Mouse (Mus musculus) lung, adult 2 months (tissue): Measurements from ENCODE around the gene Susd1. TPM values are rescaled to one million over a fixed set of nuclear protein-coding genes. Genes with fewer than 3 reads are reported as not detected.

ENCODE experiments used
- DNase-seq: peaks from one replicate; pipeline ENCODE4 v3.0.0; 2022
- H3K4me1 ChIP-seq: fragments of 200-500 bp; 2 replicates; pipeline ENCODE4 v1.6.1; 2011; ENCODE audit warnings: low read length; ENCODE audit not compliant: control insufficient read depth, insufficient read depth
- H3K4me3 ChIP-seq: fragments of 200-500 bp; replicated peaks from 2 replicates; pipeline ENCODE3; 2011; ENCODE audit warnings: low read depth, mild to moderate bottlenecking, control low read depth, low read length; ENCODE audit errors: extremely low read depth
- CTCF ChIP-seq: fragments of 200-500 bp; IDR thresholded peaks from 2 replicates; pipeline ENCODE4 v1.5.1; 2011; ENCODE audit warnings: mild to moderate bottlenecking, low read length, control low read depth; ENCODE audit not compliant: insufficient read depth
- POLR2A ChIP-seq: fragments of 200-500 bp; IDR thresholded peaks from 2 replicates; pipeline ENCODE4 v1.6.1; 2011; ENCODE audit warnings: low read depth, mild to moderate bottlenecking, control low read depth, low read length, borderline replicate concordance; ENCODE audit errors: extremely low read depth
- WGBS: fragments of 180-500 bp; shearing (Covaris S2); methylation state at CpG from one replicate; pipeline ENCODE4 v1.1.7; 2018; 5-methylcytosine and 5-hydroxymethylcytosine counted together
- polyA plus RNA-seq: library from polyadenylated mRNA; depleted of rRNA; stranded (reverse); fragments of >200 nt; gene quantifications from 2 replicates; pipeline ENCODE4 v1.2.3, GENCODE M21; 2012

Gene Susd1
- polyA plus RNA-seq, 1 experiment: 3.1 TPM

DNA sequence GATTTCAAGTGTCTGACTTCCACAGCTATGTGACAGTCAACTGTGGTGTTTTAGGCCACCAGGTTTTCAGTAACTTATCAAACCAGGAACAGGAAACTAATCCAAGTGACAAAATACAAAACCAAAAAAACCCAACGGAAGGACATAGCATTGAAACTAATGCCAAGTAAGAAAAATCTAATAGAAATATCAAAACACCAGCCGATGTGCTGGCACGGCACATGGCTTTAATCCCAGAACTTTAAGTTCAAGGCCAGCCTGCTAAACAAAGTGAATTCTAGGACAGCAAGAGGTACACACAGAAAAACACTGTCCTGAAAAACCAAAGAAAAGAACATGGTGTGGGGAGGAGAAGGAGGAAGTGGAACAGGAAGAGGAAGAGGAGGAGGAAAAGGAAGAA is 83.8 kb downstream of the Susd1 start:
- 66% methylated on average over 3 of the region's 3 CpGs for WGBS
- Histone ChIP-seq H3K4me3 (no peak overlapping the region), H3K4me1 (no peaks in the 10 kb centered on the region)
- TF ChIP-seq CTCF: no peak
- TF ChIP-seq POLR2A: no peak
- DNase-seq: no peak

DNA sequence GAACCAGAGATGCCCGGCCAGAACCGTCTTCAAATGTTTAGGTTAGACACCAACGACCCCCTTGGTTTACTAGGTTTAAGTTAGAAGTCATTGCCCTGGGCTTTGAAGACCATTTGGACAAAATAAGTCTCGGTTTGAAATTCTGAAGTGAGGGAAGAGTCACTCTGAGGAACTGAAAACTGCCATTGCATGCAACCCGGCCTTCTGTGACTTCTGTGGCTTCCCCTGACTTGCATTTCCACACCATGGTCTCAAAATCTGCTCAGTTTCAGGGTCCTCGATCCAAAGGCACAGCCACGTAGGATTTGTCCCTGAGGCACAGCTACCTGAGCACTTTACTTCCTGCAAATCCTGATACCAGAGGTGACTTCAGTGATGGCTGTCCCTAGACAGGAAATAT is 86.5 kb downstream of the Susd1 start:
- no peak for TF ChIP-seq POLR2A
- TF ChIP-seq CTCF: no peak
- H3K4me1 ChIP-seq: no peaks in the 10 kb centered on the region
- WGBS: 75% methylated on average over 7 of the region's 7 CpGs
- no peak for DNase-seq
- H3K4me3 ChIP-seq: no peak overlapping the region

GRCm38 (mm10) chr4:59350354-59350753 is 88.1 kb downstream of the Susd1 start:
- no peak overlapping the region for H3K4me3 ChIP-seq
- H3K4me1 ChIP-seq: no peaks in the 10 kb centered on the region
- 95% methylated on average over 2 of the region's 2 CpGs for WGBS
- DNase-seq: no peak
- TF ChIP-seq POLR2A: no peak
- TF ChIP-seq CTCF: no peak

- Histone ChIP-seq H3K4me1 (no peaks in the 10 kb centered on the region), H3K4me3 (no peak overlapping the region)
- no peak for DNase-seq
- no peak for TF ChIP-seq CTCF
- TF ChIP-seq POLR2A: no peak
- 37% methylated on average over 7 of the region's 7 CpGs for WGBS
Observed at GRCm38 (mm10) chr4:59349425-59350185, 88.8 kb downstream of the Susd1 start.

DNA sequence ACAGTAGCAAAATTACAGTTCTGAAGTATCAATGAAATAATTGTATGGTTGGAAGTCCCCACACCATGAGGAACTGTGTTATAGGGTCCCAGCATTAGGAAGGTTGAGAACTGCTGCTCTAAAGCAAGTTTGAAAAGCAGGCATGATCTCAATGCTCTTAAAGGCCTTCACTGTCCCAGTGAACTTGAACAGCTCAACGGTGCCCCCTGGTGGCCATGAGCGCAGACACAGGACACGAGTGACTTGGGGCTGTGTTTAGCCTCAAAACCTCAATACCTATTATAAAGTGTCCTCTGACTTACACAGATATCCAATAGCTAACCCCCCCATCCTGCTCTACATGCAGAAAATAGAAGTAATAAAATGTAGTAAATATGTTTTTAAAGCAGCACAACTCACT is 97.7 kb downstream of the Susd1 start:
- TF ChIP-seq CTCF: peak; percentile 97
- TF ChIP-seq POLR2A: no peak
- no peak overlapping the region for H3K4me3 ChIP-seq
- DNase-seq: peak; percentile 86
- peaks cover 4% of the 10 kb centered on the region; the same call in 1 of the 2 replicates for H3K4me1 ChIP-seq
- WGBS: under 1% methylated on average over 3 of the region's 3 CpGs

DNA sequence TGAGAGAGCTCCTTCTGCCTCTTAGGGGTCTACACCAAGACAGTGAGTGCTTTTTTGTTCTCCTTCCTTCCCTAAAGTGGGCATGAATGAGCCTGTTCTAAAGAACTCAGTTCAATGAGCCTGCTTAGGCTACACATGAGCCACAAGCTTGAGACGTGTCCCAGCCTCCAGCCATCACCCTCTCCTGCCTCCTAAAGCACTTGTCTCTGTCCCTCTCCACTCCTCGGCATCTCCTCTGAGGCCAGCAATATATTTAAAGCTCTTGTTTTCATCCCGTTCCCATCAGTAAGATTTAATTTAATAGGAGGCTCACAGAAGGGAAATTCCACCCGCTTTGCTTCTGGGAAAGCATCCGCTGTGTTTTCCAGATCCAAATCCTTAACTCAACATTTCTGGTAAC is 98.4 kb downstream of the Susd1 start:
- DNase-seq: no peak
- Histone ChIP-seq H3K4me1 (peaks cover 4% of the 10 kb centered on the region; the same call in 1 of the 2 replicates), H3K4me3 (no peak overlapping the region)
- WGBS: 58% methylated on average over 5 of the region's 5 CpGs
- TF ChIP-seq POLR2A: no peak
- no peak for TF ChIP-seq CTCF

GRCm38 (mm10) chr4:59338896-59339535 is 99.4 kb downstream of the Susd1 start:
- 70% methylated on average over 8 of the region's 8 CpGs for WGBS
- peaks cover 4% of the 10 kb centered on the region; the same call in 1 of the 2 replicates for H3K4me1 ChIP-seq
- H3K4me3 ChIP-seq: no peak overlapping the region
- no peak for DNase-seq
- TF ChIP-seq POLR2A: no peak
- no peak for TF ChIP-seq CTCF

DNA sequence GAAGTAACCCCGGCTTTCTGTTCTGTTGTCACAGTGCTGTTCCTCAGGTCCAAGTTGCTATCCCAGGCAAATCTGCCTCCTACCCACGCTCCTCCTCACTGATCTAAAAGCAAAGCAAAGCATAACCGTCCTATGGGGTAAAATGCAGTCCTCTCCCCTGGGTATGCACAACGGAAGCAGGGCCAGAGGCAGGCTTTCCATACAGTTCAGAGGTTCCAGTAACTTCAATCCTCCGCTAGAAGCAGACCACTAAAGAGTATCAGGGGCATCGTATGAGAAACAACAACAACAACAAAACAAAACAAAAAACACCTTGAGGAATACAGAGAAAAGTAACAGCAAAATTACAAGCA is 100.9 kb downstream of the Susd1 start:
- DNase-seq: no peak
- Histone ChIP-seq H3K4me3 (no peak overlapping the region), H3K4me1 (peaks cover 5% of the 10 kb centered on the region)
- WGBS: 89% methylated on average over 6 of the region's 6 CpGs
- TF ChIP-seq POLR2A (no peak), CTCF (no peak)

DNA sequence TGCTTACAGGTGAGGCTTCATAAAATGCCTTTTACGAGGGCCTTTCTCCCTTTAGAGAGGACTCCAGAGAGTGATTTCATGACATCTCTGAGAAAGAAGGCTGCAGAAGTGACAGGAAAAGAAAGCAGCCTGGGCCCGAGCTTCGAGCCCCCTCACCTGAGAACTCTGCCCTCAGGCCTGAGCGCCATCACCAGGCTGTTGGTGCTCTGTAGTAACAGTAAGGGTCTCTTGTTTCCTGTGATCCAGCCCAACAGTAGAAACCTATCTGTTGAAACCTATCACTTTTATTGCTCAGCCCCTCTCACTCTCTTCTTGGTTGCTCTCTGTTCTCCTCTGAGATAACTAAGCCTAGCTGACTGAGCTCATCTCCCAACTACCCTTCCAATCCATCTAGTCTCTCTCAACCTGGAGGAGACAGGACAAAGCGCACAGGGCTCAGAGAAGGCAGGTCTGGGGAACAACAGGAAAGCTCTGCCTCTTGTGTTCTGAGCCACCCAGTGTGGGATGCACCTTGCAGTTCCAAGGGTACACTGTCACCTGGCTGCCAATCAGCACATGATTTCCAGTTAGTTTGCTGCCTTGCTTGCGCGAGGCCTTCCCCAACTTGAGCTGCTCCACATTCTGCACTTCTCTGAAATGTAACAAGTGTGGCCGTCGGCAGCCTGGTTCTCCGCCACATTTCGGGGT is 101.4 kb downstream of the Susd1 start:
- Histone ChIP-seq H3K4me3 (no peak overlapping the region), H3K4me1 (peaks cover 10% of the 10 kb centered on the region)
- 92% methylated on average over 11 of the region's 11 CpGs for WGBS
- DNase-seq: no peak
- TF ChIP-seq POLR2A (no peak), CTCF (no peak)

GRCm38 (mm10) chr4:59336439-59336809 is 102.0 kb downstream of the Susd1 start:
- no peak for TF ChIP-seq POLR2A
- TF ChIP-seq CTCF: no peak
- Histone ChIP-seq H3K4me3 (no peak overlapping the region), H3K4me1 (peaks cover 14% of the 10 kb centered on the region)
- DNase-seq: no peak
- 71% methylated on average over 7 of the region's 7 CpGs for WGBS
